8 mouse cellular contexts compared by ENCODE assay signal in genomic region chr2:119337425-119338265, GRCm38 (mm10). TPM values are rescaled to one million over a fixed set of nuclear protein-coding genes. Genes with fewer than 3 reads are reported as not detected.
DNase-seq lines count a peak whose midpoint lies in the region; ATAC-seq and TF ChIP-seq lines count a peak whose summit lies in the region.

No protein-coding gene starts in this region.

- DNase-seq in MEL (ENCODE audit: low read depth, low spot score), result peak; percentile 86
- DNase-seq in cerebellum, adult 9-10 months, result peak; percentile 90
- DNase-seq in hindbrain, embryonic 11.5 days (ENCODE audit: low spot score), result peak; percentile 94
- peak; percentile 84 to 85 for DNase-seq in layer of hippocampus, postnatal 14 days (ENCODE audit: low spot score in 2 of 2)
- peak; percentile 95 for DNase-seq in lung, postnatal 10 days
- peak; percentile 90 for DNase-seq in ovary, postnatal 14 days (ENCODE audit: low spot score)
- DNase-seq in thymus, postnatal 10 days (ENCODE audit: low spot score in 2 of 2), result peak; percentile 68 to 80

- peaks cover 0 to 6% of the 10 kb centered on the region in 2 experiments; a peak in 2 of 4 replicates for H3K36me3 ChIP-seq in MEL (ENCODE audit: control insufficient read depth in 1 of 2, insufficient read depth in 2 of 2, low read length in 2 of 2)
- H3K36me3 ChIP-seq in hindbrain, embryonic 11.5 days (ENCODE audit: control insufficient read depth, insufficient read depth, low read length), result no peaks in the 10 kb centered on the region

- H3K9ac ChIP-seq in MEL (ENCODE audit: control insufficient read depth, low read depth, low read length, poor library complexity, severe bottlenecking), result peak overlapping the region; percentile 82
- H3K9ac ChIP-seq in hindbrain, embryonic 11.5 days (ENCODE audit: low read depth, low read length), result peak overlapping the region; percentile 83

- peak overlapping the region; percentile 71 to 76 for H3K4me3 ChIP-seq in MEL (ENCODE audit: control insufficient read depth in 1 of 2, insufficient read depth in 1 of 2, low read depth in 2 of 2, low read length in 2 of 2)
- peak overlapping the region; percentile 57 for H3K4me3 ChIP-seq in hindbrain, embryonic 11.5 days (ENCODE audit: low read depth, low read length)

- peak overlapping the region; percentile 37; the same call in 1 of the 2 replicates for H3K27ac ChIP-seq in MEL (ENCODE audit: control insufficient read depth, low read depth, low read length)
- H3K27ac ChIP-seq in hindbrain, embryonic 11.5 days (ENCODE audit: low read depth, low read length), result peak overlapping the region; percentile 71

- no peaks in the 10 kb centered on the region for H3K9me3 ChIP-seq in MEL (replicated peaks; ENCODE audit: insufficient read depth, low read length)
- no peaks in the 10 kb centered on the region for H3K9me3 ChIP-seq in hindbrain, embryonic 11.5 days (ENCODE audit: control insufficient read depth, low read length)

- peak overlapping the region; percentile 82 for H3K4me2 ChIP-seq in hindbrain, embryonic 11.5 days (replicated peaks; ENCODE audit: low read depth, low read length)

- peak; percentile 56 to 94 (median 84); a peak in 5 of 6 replicates for TF ChIP-seq CTCF in MEL (IDR thresholded peaks at IDR 0.05 in 2 of 3, conservative IDR thresholded peaks at IDR 0.05 in 1 of 3; ENCODE audit: control insufficient read depth in 1 of 3, insufficient read depth in 1 of 3, low read depth in 2 of 3, low read length in 3 of 3, poor library complexity in 1 of 3, severe bottlenecking in 1 of 3)

- peak in 1 of 2 experiments; percentile 51; a peak in 1 of 4 replicates for TF ChIP-seq POLR2A in MEL (IDR thresholded peaks at IDR 0.05; ENCODE audit: control insufficient read depth in 1 of 2, insufficient read depth in 1 of 2, low read depth in 1 of 2, low read length in 2 of 2, poor library complexity in 1 of 2)

- H3K79me2 ChIP-seq in MEL (ENCODE audit: control insufficient read depth, insufficient read depth, low read length, poor library complexity), result no peaks in the 10 kb centered on the region; the same call in 1 of the 2 replicates

- TF ChIP-seq RAD21 in MEL (IDR thresholded peaks at IDR 0.05; ENCODE audit: low read depth, low read length), result peak; percentile 68

- no peaks in the 10 kb centered on the region for H3K27me3 ChIP-seq in MEL (ENCODE audit: control insufficient read depth in 1 of 2, insufficient read depth in 2 of 2, low read length in 2 of 2)
- no peaks in the 10 kb centered on the region; the same call in 1 of the 2 replicates for H3K27me3 ChIP-seq in hindbrain, embryonic 11.5 days (ENCODE audit: control insufficient read depth, insufficient read depth, low read length)

- ATAC-seq in frontal cortex, adult (ENCODE audit: low TSS enrichment), result peak; percentile 97
- ATAC-seq in hindbrain, embryonic 11.5 days (ENCODE audit: low FRiP score), result peak; percentile 84

- peaks cover 2 to 15% of the 10 kb centered on the region in 2 experiments; a peak in 3 of 4 replicates for H3K4me1 ChIP-seq in MEL (ENCODE audit: control insufficient read depth in 1 of 2, insufficient read depth in 2 of 2, low read length in 2 of 2)
- no peaks in the 10 kb centered on the region for H3K4me1 ChIP-seq in hindbrain, embryonic 11.5 days (replicated peaks; ENCODE audit: control insufficient read depth, insufficient read depth, low read length)

- 0 out of 4 replicates have a peak, but pooled peaks of 1 of the 2 experiments have one; percentile 9 for TF ChIP-seq EP300 in MEL (IDR thresholded peaks at IDR 0.05; ENCODE audit: low read depth in 1 of 2, low read length in 2 of 2)

- 8% methylated on average over 58 of the region's 60 CpGs for WGBS in hindbrain, embryonic 11.5 days

TF ChIP-seq in MEL, 35 proteins besides CTCF, POLR2A, EP300 and RAD21:
- TF ChIP-seq TCF12 (IDR thresholded peaks at IDR 0.05; ENCODE audit: low read depth, low read length), result 0 out of 2 replicates have a peak, but pooled peaks have one; percentile 16
- TF ChIP-seq SIN3A (IDR thresholded peaks at IDR 0.05; ENCODE audit: low read length), result no peak; the same call in 1 of the 2 replicates
- TF ChIP-seq GATA1 (IDR thresholded peaks at IDR 0.05; ENCODE audit: low read depth, low read length), result no peak
- TF ChIP-seq MAFK (IDR thresholded peaks at IDR 0.05; ENCODE audit: borderline replicate concordance, low read depth, low read length), result no peak
- peak; percentile 34; the same call in 1 of the 2 replicates for TF ChIP-seq ZC3H11A (IDR thresholded peaks at IDR 0.05; ENCODE audit: low read depth, low read length)
- TF ChIP-seq BHLHE40 (IDR thresholded peaks at IDR 0.05; ENCODE audit: borderline replicate concordance, low read depth, low read length), result no peak
- no peak for TF ChIP-seq CHD2 (IDR thresholded peaks at IDR 0.05; ENCODE audit: low read length)
- TF ChIP-seq GABPA (IDR thresholded peaks at IDR 0.05; ENCODE audit: low read depth, low read length), result no peak
- TF ChIP-seq ZKSCAN1 (IDR thresholded peaks at IDR 0.05; ENCODE audit: low read depth, low read length), result no peak
- peak; percentile 54; the same call in 1 of the 2 replicates for TF ChIP-seq E2F4 (IDR thresholded peaks at IDR 0.05; ENCODE audit: borderline replicate concordance, low read depth, low read length)
- TF ChIP-seq ETS1 (IDR thresholded peaks at IDR 0.05; ENCODE audit: low read depth, low read length), result no peak
- TF ChIP-seq TBP (IDR thresholded peaks at IDR 0.05; ENCODE audit: low read depth, low read length), result no peak
- TF ChIP-seq MAZ (IDR thresholded peaks at IDR 0.05; ENCODE audit: low read depth, low read length), result no peak
- peak; percentile 20; the same call in 1 of the 2 replicates for TF ChIP-seq TAL1 (IDR thresholded peaks at IDR 0.05; ENCODE audit: low read length)
- TF ChIP-seq NELFE (IDR thresholded peaks at IDR 0.05; ENCODE audit: low read depth, low read length), result peak; percentile 45; the same call in 1 of the 2 replicates
- no peak for TF ChIP-seq KAT2A (conservative IDR thresholded peaks at IDR 0.05; ENCODE audit: low read depth, low read length)
- no peak for TF ChIP-seq RCOR1 (IDR thresholded peaks at IDR 0.05; ENCODE audit: low read depth, low read length)
- no peak for TF ChIP-seq POLR2AphosphoS5 (IDR thresholded peaks at IDR 0.05; ENCODE audit: borderline replicate concordance, low read depth, low read length)
- peak; percentile 63 for TF ChIP-seq SMC3 (IDR thresholded peaks at IDR 0.05; ENCODE audit: low read depth, low read length)
- TF ChIP-seq ZMIZ1 (IDR thresholded peaks at IDR 0.05; ENCODE audit: low read depth, low read length), result peak; percentile 36; the same call in 1 of the 2 replicates
- TF ChIP-seq MXI1 (IDR thresholded peaks at IDR 0.05; ENCODE audit: low read depth, low read length), result peak; percentile 39; the same call in 1 of the 2 replicates
- TF ChIP-seq ELF1 (IDR thresholded peaks at IDR 0.05; ENCODE audit: low read depth, low read length), result peak; percentile 50; the same call in 1 of the 2 replicates
- TF ChIP-seq MYC (IDR thresholded peaks at IDR 0.05; ENCODE audit: low read depth, low read length), result no peak
- no peak for TF ChIP-seq MYB (IDR thresholded peaks at IDR 0.05; ENCODE audit: low read depth, low read length)
- TF ChIP-seq MAX (IDR thresholded peaks at IDR 0.05; ENCODE audit: low read length), result peak; percentile 70
- TF ChIP-seq ZNF384 (IDR thresholded peaks at IDR 0.05; ENCODE audit: low read depth, low read length), result no peak
- 0 out of 2 replicates have a peak, but pooled peaks have one; percentile 76 for TF ChIP-seq UBTF (IDR thresholded peaks at IDR 0.05; ENCODE audit: borderline replicate concordance, insufficient read depth, low read depth, low read length)
- no peak for TF ChIP-seq CHD1 (IDR thresholded peaks at IDR 0.05; ENCODE audit: low read depth, low read length)
- no peak for TF ChIP-seq USF2 (IDR thresholded peaks at IDR 0.05; ENCODE audit: borderline replicate concordance in 1 of 2, insufficient read depth in 1 of 2, low read depth in 1 of 2, low read length in 2 of 2)
- TF ChIP-seq MEF2A (IDR thresholded peaks at IDR 0.05; ENCODE audit: extremely low read depth, insufficient replicate concordance, low read depth, low read length, poor library complexity, severe bottlenecking), result no peak
- no peak for TF ChIP-seq POLR2AphosphoS2 (IDR thresholded peaks at IDR 0.05; ENCODE audit: low read length)
- no peak for TF ChIP-seq JUND (IDR thresholded peaks at IDR 0.05; ENCODE audit: low read depth, low read length)
- TF ChIP-seq NRF1 (IDR thresholded peaks at IDR 0.05; ENCODE audit: insufficient read depth, low read depth, low read length, poor library complexity, severe bottlenecking), result no peak
- 0 out of 2 replicates have a peak, but pooled peaks have one; percentile 30 for TF ChIP-seq HCFC1 (IDR thresholded peaks at IDR 0.05; ENCODE audit: low read depth, low read length)

RNA-seq across cellular contexts. Expression of gene Dll4, which starts 12.1 kb away (rescaled TPM):
- total RNA-seq in MEL (2012; rRNA removed), result 0.16 TPM in 1 of 2 replicates, not detected in the other
- polyA plus RNA-seq in MEL (2012; ENCODE audit: insufficient read depth in 1 of 2, insufficient read length in 2 of 2, low read depth in 1 of 2, low replicate concordance in 2 of 2, missing spikeins in 1 of 2), result under 1 TPM in 1 of 2 experiments, not detected in 1; 0.18 TPM
- 2.7 and 2.9 TPM in 2 replicates for polyA plus RNA-seq in hindbrain, embryonic 11.5 days (2014; fragmentation: Nextera tagmentation; extraction: Ambion mirVana)
- total RNA-seq in layer of hippocampus, postnatal 14 days (2021), result 1 to 10 TPM; 5.6 to 6.3 TPM

RNA-seq across cellular contexts. Expression of gene Chac1, which starts 13.4 kb away (rescaled TPM):
- total RNA-seq in MEL (2012; rRNA removed), result 3.6 and 33.0 TPM in 2 replicates
- polyA plus RNA-seq in MEL (2012; ENCODE audit: insufficient read depth in 1 of 2, insufficient read length in 2 of 2, low read depth in 1 of 2, low replicate concordance in 2 of 2, missing spikeins in 1 of 2), result 1 to 10 TPM in 1 of 2 experiments, not detected in 1; 6.4 TPM
- 0.46 and 1.4 TPM in 2 replicates for polyA plus RNA-seq in hindbrain, embryonic 11.5 days (2014; fragmentation: Nextera tagmentation; extraction: Ambion mirVana)
- 1 to 10 TPM; 6.6 to 7.8 TPM for total RNA-seq in layer of hippocampus, postnatal 14 days (2021)

RNA-seq across cellular contexts. Expression of gene Vps18, which starts 49.1 kb away (rescaled TPM):
- total RNA-seq in MEL (2012; rRNA removed), result 24.8 and 28.0 TPM in 2 replicates
- polyA plus RNA-seq in MEL (2012; ENCODE audit: insufficient read depth in 1 of 2, insufficient read length in 2 of 2, low read depth in 1 of 2, low replicate concordance in 2 of 2, missing spikeins in 1 of 2), result 10 to 100 TPM in 1 of 2 experiments, not detected in 1; 30.4 TPM
- 8.5 and 10.9 TPM in 2 replicates for polyA plus RNA-seq in hindbrain, embryonic 11.5 days (2014; fragmentation: Nextera tagmentation; extraction: Ambion mirVana)
- 10 to 100 TPM; 34.0 to 34.3 TPM for total RNA-seq in layer of hippocampus, postnatal 14 days (2021)

Comparison
In these comparisons a context has a peak if more than half of its experiments do, and no peak if none do; other contexts are left out.
1. Peak in every context shown above with its lines: DNase-seq, ATAC-seq, H3K4me3 ChIP-seq and H3K27ac ChIP-seq.